Mouse (Mus musculus) cerebellum, postnatal 14 days (tissue): ENCODE measurements at regions not wholly inside any gene's neighbourhood (a gene's known extent, or its start where the extent isn't known, plus 50 kb on each side); places are given as distances from the start of the nearest gene placed in this dataset.
A peak's percentile ranks its signal among the peaks of the same experiment; 100 is the strongest.

ENCODE experiments used
- DNase-seq, 2 experiments: peaks; one replicate each; pipeline ENCODE4 v3.0.0; 2021; ENCODE audit warnings: mixed read lengths in 2 of 2

DNA sequence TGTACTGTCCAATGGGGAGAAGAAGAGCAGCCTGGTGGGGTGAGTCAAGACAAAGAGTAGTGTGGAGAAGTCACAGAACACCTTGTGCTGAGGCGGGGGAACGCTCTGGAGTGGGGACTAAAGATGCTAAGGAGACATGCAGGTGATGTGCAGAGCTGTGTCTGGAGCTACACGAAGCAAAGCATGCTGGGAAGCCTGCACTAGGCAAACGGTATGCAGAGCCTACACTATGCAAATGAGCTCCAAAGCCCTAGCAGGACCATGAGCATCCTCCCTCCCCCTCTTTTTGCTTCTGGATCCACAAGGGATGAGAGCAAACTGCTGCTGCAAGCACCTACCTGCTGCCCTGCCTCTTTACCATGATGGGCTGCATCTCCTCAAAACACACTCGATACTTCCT is 73.1 kb upstream of the Zc3h12a start:
- DNase-seq: no peak

DNA sequence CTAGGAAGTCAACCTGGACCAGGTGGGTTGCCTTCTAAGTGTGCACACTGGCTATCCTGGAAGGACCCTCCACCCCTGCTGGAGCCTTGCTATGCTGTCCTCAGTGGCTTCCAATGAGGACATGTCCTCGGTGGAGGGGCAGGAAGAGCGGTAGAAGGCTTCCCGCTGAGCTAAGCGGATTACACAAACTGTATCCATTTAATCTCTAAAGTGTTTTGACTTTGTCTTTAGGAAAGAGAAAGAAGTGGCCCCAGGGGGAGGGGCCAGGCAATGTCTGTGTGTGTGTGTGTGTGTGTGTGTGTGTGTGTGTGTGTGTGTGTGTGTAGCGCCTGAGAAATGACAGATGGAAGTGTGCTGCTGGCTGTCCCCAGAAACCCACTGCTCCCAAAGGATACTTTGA is 71.6 kb upstream of the Zc3h12a start:
- no peak for DNase-seq

DNA sequence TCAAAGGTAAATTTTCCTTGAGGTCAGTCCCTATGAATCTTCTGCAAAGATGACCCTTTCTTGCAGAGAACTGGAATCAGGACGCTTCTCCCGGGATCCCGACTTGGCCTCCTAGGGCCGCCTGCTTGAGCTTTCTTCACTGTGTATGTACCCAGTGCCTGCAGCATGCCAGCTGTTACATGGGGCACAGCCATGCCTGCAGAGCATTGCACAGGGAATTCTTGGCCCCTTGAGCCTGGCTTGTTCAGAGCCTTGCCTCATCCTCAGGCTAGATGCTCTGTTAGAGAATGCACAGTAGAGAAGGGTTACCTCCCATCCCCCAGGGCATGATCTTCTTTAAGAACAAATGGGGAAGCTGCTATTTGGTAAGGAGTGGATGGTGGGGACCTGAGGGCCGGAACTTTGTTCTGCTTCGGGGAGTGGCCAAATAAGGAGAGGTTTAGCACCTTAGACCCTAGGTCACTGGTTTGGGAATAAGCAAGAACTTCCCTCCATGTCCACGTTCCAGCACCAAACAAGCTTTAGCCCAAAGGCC is 68.3 kb upstream of the Zc3h12a start:
- DNase-seq: no peak

DNA sequence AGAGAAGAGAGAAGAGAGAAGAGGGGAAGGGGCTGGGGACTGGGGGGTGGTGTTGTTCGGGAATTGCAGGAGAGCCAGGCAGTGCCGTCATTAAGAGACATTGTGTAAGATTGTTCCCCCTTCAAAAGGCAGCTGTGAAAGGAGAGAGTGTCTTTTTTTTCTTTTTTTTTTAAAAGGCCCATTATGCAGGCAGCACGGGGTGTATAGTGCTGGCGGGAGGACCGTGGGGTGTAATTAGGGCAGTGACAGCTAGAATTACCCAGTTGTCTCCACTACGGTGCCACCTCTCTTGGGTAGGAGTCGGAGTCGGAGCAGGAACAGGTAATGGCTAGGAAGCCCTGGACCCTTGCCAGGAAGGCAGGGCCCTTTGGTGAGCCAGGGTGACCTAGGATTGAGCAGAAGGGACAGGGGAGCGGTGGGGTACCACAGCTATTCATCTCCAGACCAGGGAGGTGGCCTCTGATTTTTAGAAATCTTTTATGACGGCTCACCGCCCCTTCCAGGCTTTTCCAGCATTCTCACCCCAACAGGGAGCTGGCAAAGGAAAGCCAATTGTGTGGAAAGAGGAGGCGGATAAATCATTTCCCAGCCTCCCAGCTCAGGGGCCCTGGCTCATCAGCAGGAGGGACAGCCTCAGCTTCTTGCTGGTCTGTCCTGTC is 67.2 kb upstream of the Zc3h12a start:
- DNase-seq: peak; percentile 44 to 61

DNA sequence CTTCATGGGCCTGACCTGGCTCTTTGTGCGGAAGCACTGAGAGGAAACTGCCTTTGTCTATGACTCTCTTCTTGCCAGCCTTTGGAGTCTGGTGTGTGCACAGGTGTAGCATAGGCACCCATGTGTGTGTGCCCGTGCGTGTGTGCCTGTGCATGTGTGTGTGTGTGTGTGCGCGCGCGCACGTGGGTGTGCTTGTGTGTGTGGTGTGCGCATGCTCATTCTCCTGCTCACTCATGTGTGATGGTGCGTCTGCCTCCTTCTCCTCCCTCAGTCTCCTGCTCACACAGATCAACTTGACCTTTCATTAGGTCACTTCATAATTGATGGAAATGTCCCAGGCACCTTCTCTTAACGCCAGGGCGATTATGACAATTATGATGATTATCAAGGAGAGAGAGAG is 66.7 kb upstream of the Zc3h12a start:
- peak in 1 of 2 experiments; percentile 50 for DNase-seq

DNA sequence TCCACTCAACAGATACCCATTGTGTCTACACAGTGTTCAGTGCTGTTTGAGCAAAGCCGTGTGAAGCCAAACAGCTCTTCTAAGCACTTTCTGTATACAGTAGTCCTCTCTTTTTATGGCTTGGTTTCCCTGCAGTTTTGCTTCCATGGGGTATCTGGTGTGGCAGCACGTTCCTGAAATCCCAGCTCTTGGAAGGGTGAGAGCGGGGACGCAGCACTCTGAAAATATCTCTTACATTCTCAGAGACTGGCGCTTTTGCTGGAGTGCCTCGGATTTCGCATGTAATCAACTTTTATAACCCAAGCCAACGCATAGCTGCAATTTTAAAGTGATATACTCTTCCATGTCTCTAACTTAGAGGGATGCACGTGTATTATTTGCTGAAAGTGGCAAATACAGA is 64.0 kb upstream of the Zc3h12a start:
- DNase-seq: no peak

DNA sequence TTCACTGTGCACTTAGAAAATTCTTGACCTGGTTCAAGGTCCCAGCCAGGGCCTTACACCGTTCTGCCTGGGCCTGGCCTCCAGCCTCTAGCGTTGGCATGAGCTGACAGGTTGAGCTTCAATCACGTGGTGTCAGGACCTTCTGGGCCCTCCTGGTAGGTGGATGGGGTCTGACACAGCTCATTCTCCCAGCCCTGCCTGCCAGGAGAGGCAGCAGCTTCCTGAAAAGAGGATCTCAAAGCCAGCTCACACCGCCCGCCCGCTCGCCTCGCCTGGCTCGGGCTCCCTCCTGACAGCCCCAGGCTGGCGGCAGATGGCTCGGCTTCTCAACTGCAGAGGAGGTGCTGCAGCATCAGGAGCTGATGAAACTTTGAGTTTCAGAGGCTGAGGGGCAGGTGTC is 63.4 kb upstream of the Zc3h12a start:
- peak; percentile 69 to 73 for DNase-seq

DNA sequence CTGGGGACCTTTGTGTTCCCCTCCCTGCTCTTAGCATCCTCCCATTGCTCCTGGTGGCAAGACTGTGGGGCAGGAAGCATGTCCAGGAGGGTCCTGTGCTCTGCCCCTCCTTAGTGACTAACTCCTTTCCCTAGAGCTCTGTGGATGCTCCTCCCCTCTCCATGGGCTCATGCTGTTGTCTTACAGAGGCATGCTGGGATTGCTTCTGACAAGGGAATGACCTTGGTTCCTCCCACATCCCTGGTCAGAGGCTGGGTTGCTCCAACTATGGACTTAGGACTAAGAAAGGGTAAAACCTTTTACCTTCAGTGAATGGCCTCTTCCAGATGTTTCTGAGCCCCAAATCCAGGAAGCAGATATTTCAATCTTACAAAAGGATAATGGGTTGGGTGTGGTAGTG is 62.3 kb upstream of the Zc3h12a start:
- no peak for DNase-seq

DNA sequence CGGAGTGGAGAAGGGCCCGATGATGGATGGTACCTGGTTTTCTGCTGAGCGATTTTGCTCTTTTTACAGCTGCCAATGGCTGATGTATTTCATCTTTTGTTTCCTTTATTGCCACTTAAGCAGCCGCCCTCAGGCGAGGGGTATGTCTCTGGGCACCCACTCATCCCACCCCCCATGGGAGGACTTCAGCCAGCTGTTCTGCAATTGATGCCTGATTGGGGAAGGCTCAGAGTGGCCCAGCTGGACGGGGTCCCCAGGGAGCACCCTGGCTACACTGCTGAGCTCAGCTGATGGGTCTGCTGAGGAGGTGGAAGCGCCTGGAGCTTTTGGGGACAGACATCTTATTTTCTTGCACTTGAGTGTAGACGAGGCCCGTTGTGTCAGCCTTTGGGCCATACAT is 58.6 kb upstream of the Zc3h12a start:
- no peak for DNase-seq

DNA sequence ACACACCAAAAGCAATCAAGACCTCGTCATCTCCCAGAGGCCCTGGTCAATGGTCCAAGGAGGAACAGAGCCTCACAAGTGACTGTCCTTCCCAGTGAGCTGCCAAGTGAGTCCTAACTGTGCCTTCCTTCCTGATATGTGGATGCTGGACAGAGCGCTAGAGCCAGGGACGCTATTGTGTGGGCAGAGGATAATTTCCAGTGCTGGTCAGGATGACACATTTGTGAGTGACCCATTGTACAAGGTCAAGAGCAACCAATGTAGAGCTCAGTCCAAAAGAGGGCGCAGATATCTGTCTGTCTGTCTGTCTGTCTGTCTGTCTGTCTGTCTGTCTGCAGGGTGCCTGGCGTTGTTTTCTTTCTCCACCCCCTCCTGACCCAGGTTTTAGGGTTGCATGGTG is 57.4 kb upstream of the Zc3h12a start:
- no peak for DNase-seq

DNA sequence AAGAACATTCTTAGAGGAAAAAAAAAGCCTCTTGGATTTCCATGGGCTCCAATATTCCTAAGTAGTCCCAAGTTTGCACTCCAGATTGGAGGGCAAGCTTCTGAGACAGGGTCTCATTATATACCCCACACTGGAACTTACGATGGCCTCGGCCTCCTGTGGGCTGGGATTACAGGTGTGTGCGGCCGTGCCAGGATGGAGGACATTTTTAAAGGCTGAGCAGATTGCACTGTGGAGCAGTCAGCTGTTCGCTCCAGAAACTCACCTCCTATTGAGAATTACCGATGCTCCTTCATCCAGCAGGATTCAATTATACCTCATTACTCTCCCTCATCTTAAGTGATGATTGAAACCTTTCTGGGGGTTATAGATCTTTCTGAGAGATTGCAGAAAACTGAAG is 53.3 kb upstream of the Zc3h12a start:
- DNase-seq: no peak

DNA sequence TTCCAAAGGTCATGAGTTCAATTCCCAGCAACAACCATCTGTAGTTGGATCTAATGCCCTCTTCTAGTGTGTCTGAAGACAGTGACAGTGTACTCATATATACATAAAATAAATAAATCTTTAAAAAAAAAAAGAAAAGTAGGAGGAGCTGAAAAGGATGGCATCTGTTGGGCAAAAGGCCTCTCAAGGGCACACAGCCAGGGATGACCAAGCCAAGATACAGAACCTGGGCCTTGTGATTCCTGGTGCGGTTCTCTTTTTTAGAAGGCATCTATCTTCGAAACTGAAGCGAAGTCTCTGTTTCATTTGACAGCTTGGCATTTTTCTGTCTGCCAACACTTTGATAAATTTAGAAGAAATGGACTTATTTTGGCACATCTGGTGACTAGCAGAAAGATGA is 50.9 kb upstream of the Zc3h12a start:
- DNase-seq: peak; percentile 33 to 51

DNA sequence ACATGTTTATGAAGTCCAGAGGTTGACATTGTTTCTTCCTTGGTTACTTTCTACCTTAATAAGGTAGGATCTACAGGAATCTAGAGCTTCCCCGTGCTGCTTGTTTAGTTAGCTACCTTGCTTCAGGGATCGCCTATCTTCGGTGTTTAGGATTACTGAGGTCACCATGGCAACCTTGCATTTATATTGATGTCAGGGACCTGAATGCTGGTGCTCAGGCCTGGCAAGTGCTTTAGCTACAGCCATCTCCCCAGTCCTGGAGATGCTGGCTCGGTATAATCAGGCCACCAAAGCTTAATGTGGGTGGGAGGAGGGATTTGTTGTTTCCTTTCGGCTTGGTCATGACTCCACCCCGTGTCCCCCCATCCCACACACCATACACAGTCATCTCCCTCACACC is 50.0 kb upstream of the Zc3h12a start:
- no peak for DNase-seq
